Mouse (Mus musculus) forebrain, embryonic 12.5 days (tissue): ENCODE measurements around the gene Supt20. TPM values are rescaled to one million over a fixed set of nuclear protein-coding genes. Genes with fewer than 3 reads are reported as not detected.

Source experiments
- ATAC-seq: fragments of 200-750 bp; cut with Nextera tagmentation; 2 replicates; pipeline ENCODE4 v1.8.0; 2017; ENCODE audit warnings: moderate TSS enrichment; ENCODE audit not compliant: low FRiP score
- H3K27ac ChIP-seq: fragments of 300-500 bp; sonication (generic); 2 replicates; pipeline ENCODE4 v1.5.1; 2016; ENCODE audit warnings: mild to moderate bottlenecking
- H3K27me3 ChIP-seq: fragments of 300-500 bp; sonication (generic); 2 replicates; pipeline ENCODE4 v1.6.1; 2016; ENCODE audit warnings: mild to moderate bottlenecking
- H3K36me3 ChIP-seq: fragments of 300-500 bp; sonication (generic); replicated peaks from 2 replicates; pipeline ENCODE4 v1.6.1; 2016; ENCODE audit warnings: mild to moderate bottlenecking
- H3K4me1 ChIP-seq: fragments of 300-500 bp; sonication (generic); 2 replicates; pipeline ENCODE4 v1.6.1; 2016
- H3K4me2 ChIP-seq: fragments of 300-500 bp; sonication (generic); 2 replicates; pipeline ENCODE4 v1.6.1; 2016; ENCODE audit warnings: mild to moderate bottlenecking, moderate library complexity
- H3K4me3 ChIP-seq: fragments of 300-500 bp; sonication (generic); replicated peaks from 2 replicates; pipeline ENCODE4 v1.5.1; 2016; ENCODE audit warnings: mild to moderate bottlenecking
- H3K9ac ChIP-seq: fragments of 300-500 bp; sonication (generic); 2 replicates; pipeline ENCODE4 v1.6.1; 2016; ENCODE audit warnings: mild to moderate bottlenecking
- H3K9me3 ChIP-seq: fragments of 300-500 bp; sonication (generic); 2 replicates; pipeline ENCODE4 v1.6.1; 2016
- WGBS: fragments of 180-500 bp; shearing (Covaris S2); methylation state at CpG from one replicate; pipeline ENCODE4 v1.1.7; 2016; 5-methylcytosine and 5-hydroxymethylcytosine counted together
- polyA plus RNA-seq: library from polyadenylated mRNA; unstranded; fragments of >200 nt; fragmentation: Nextera tagmentation; extraction: Ambion mirVana; gene quantifications from 2 replicates; pipeline ENCODE4 v1.2.1, GENCODE M21; 2016

Gene Supt20
- polyA plus RNA-seq, 1 experiment from 2014 or later = 122 TPM

- Histone ChIP-seq H3K9ac (peak overlapping the region; percentile 93), H3K9me3 (no peaks in the 10 kb centered on the region), H3K4me2 (peak overlapping the region; percentile 68), H3K4me1 (peaks cover 11% of the 10 kb centered on the region), H3K4me3 (peak overlapping the region; percentile 90), H3K27ac (peak overlapping the region; percentile 99; the same call in 1 of the 2 replicates), H3K36me3 (peaks cover 37% of the 10 kb centered on the region), H3K27me3 (no peaks in the 10 kb centered on the region)
- WGBS = 61% methylated on average over 18 of the region's 18 CpGs
- ATAC-seq = no peak
Observed at GRCm38 (mm10) chr3:54736101-54736927, 43.7 kb downstream of the Supt20 start.

DNA sequence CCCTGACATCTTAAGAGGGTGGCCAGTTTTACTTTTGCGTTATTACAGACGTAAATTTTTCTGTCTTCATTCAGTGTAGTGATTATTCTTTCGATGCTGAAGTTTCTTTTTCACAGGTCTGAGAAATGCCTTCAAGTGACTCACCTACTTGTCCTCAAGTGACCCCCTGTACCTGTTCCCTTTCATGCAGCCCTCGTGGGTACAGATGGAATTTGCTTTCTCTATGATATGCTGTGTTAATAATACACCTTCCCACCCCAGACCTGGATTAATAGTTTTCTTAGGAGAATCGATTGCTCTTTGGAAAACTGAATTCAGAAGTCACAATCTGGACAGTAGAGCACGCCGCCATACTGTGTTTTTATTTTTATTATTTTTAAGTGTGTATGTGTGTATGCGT lies 44.7 kb downstream of the Supt20 start:
- Histone ChIP-seq H3K4me2 (no peak overlapping the region), H3K9ac (no peak overlapping the region), H3K27ac (no peak overlapping the region), H3K36me3 (peaks cover 40% of the 10 kb centered on the region), H3K9me3 (no peaks in the 10 kb centered on the region), H3K27me3 (no peaks in the 10 kb centered on the region), H3K4me3 (no peak overlapping the region), H3K4me1 (peaks cover 11% of the 10 kb centered on the region)
- WGBS = 96% methylated on average over 8 of the region's 8 CpGs
- ATAC-seq = no peak

GRCm38 (mm10) chr3:54741965-54742364 lies 49.4 kb downstream of the Supt20 start:
- no peak overlapping the region for H3K9ac ChIP-seq
- no peak overlapping the region for H3K27ac ChIP-seq
- ATAC-seq = no peak
- no peak overlapping the region for H3K4me3 ChIP-seq
- H3K9me3 ChIP-seq = no peaks in the 10 kb centered on the region
- no peaks in the 10 kb centered on the region for H3K27me3 ChIP-seq
- H3K4me1 ChIP-seq = no peaks in the 10 kb centered on the region
- H3K4me2 ChIP-seq = no peak overlapping the region
- H3K36me3 ChIP-seq = peaks cover 76% of the 10 kb centered on the region
- 97% methylated on average over 11 of the region's 11 CpGs for WGBS

DNA sequence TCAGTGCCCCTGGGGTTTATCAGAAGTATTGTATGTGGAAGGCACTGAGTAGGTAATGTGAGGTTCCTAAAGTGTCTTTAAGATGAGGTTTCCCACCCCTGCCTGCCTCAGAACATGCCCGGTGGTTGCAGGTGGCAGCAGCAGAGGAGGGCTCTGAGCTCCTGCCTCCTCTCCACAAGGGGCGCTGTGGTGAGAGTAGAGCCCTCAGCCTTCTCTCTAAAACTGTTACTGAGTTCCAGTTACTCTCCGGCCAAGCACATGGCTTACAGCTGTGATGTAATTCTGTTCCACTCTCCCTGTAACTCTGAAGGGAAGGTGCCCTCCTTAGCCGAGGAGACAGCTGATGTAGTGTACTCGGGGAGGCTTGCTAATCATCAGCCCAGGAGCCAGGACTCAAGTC lies 53.2 kb downstream of the Supt20 start:
- H3K9me3 ChIP-seq = no peaks in the 10 kb centered on the region
- no peak overlapping the region for H3K4me3 ChIP-seq
- no peak overlapping the region for H3K9ac ChIP-seq
- H3K4me2 ChIP-seq = no peak overlapping the region
- H3K36me3 ChIP-seq = peaks cover 98% of the 10 kb centered on the region
- ATAC-seq = no peak
- WGBS = 59% methylated on average over 5 of the region's 5 CpGs
- H3K4me1 ChIP-seq = no peaks in the 10 kb centered on the region
- no peaks in the 10 kb centered on the region for H3K27me3 ChIP-seq
- no peak overlapping the region for H3K27ac ChIP-seq

DNA sequence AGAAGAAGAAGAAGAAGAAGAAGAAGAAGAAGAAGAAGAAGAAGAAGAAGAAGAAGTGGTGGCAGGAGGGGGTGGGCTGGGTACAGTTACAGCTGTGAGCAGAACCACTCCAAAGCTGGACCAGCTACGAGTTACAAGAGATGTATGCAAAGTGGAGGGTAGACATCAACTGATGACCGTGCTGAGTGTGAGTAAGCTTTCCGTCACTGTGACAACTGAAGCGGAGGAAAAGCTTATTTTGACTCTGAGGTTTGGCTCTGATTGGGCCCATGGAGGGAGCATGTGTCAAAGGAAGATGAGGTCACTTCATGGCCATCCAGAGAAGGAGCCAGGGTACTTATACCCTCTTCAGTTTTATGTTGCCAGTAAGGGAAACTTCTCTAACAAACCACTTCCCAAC lies 60.8 kb downstream of the Supt20 start:
- WGBS = 76% methylated on average over 4 of the region's 4 CpGs
- Histone ChIP-seq H3K27me3 (peaks cover 23% of the 10 kb centered on the region), H3K4me1 (peaks cover 18% of the 10 kb centered on the region)

DNA sequence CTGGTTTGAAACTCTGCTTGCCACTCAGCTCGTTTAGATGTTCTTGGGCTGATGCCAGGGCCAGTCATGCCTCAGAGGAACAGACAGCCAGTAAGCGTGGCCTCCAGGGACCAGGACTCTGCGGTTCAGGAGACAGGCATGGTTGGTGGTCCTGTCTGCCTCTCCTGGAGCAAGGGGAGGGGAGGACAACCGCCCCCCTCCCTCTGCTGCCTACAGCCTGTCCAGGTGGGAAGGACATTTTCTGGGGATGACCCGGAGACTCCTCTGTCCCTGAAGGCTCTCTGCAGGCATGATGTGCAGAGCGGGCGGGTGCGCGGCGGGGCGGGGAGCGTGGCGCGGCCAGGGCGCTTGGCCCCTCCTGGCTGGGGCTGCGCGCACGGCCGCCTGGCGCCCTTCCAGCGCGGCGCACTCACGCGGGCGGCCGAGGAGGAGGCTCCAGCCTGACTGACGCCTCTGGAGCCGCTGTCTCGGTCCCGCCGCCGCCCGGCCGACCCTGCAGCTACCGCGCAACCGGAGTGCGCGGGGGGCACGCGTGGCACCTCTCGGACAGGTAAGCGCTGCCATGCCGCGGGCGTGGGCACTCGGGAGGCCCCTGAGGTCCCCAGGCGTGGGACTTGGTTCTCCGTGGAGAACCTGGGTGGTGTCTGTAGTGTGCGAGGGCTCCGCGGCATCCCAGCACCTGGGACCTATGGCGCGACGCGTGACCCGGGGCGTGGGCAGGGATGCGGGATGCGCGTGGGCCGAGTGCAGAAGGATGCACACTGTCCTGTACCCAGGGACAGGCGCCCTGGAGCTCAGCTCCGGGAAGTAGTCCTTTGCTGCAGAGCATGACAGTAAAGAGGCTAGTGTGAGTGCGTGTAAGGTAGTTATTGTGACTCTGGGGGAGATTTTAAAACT lies 62.8 kb downstream of the Supt20 start, which contains the start of gene Smad9:
TSS of gene Smad9 (plus strand) at position 438 of the 897 bp plus-strand sequence.
- Histone ChIP-seq H3K9me3 (no peaks in the 10 kb centered on the region), H3K4me3 (peak within 1 kb of the TSS; percentile 60), H3K9ac (peak within 1 kb of the TSS; percentile 69), H3K4me2 (peak within 1 kb of the TSS; percentile 100), H3K36me3 (peaks cover 18% of the 10 kb centered on the region), H3K4me1 (peaks cover 18% of the 10 kb centered on the region), H3K27me3 (peaks cover 23% of the 10 kb centered on the region), H3K27ac (no peak within 1 kb of the TSS)
- ATAC-seq = peak; percentile 87
- WGBS = under 1% methylated on average over 65 of the region's 66 CpGs

More for the DNA sequence above, 60.8 kb downstream of the Supt20 start:
- H3K27ac ChIP-seq = no peak overlapping the region
- no peak overlapping the region for H3K9ac ChIP-seq
- ATAC-seq = no peak
- H3K4me2 ChIP-seq = no peak overlapping the region
- no peaks in the 10 kb centered on the region for H3K9me3 ChIP-seq
- peaks cover 37% of the 10 kb centered on the region for H3K36me3 ChIP-seq
- H3K4me3 ChIP-seq = no peak overlapping the region

DNA sequence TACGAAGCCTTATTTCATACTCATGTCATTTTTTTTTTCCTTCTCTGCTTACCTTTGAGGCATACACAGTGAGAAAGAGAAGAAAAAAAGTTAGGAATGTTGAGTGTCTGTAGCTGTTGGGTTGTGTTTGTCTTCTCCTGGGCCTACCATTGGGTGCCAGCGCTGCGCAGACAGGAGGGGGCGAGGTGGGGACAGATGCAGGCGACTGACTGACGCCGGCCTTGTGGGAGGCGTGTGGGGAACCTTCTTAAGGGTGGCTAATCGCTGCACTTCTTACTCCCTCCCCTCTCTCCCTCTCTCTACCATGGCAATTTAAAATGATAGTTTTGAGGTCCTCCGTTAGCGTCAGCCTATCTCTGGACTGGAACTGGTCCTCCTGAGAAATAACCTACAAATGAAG lies 63.5 kb downstream of the Supt20 start:
- H3K9ac ChIP-seq = peak overlapping the region; percentile 69; the same call in 1 of the 2 replicates
- H3K36me3 ChIP-seq = peaks cover 12% of the 10 kb centered on the region
- no peaks in the 10 kb centered on the region for H3K9me3 ChIP-seq
- H3K27ac ChIP-seq = no peak overlapping the region
- peak; percentile 44; the same call in 1 of the 2 replicates for ATAC-seq
- H3K4me1 ChIP-seq = peaks cover 18% of the 10 kb centered on the region
- H3K4me3 ChIP-seq = peak overlapping the region; percentile 60
- peaks cover 23% of the 10 kb centered on the region for H3K27me3 ChIP-seq
- 0% methylated on average over 11 of the region's 11 CpGs for WGBS
- H3K4me2 ChIP-seq = peak overlapping the region; percentile 100

DNA sequence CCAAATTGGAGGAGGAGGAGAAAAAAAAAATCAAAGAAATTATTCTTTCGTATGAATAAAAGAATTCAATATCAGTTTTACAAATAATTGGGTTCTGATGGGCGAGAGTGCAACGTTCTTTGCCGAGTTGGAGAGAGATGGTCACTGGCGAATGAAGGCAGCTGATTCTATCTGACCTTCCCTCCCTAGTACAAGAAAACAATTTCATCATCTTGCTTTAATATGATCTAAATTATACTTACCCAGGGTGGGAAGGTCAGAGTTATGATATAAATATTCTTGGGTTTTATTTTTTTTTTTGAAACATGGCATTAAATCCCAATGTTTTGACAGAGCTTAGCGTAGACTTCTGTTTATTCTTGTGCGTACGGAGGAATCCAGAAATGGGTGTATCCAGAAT lies 64.8 kb downstream of the Supt20 start:
- peaks cover 23% of the 10 kb centered on the region for H3K27me3 ChIP-seq
- H3K36me3 ChIP-seq = no peaks in the 10 kb centered on the region
- peaks cover 18% of the 10 kb centered on the region for H3K4me1 ChIP-seq
- H3K4me3 ChIP-seq = no peak overlapping the region
- no peak for ATAC-seq
- WGBS = 90% methylated on average over 8 of the region's 8 CpGs
- H3K9me3 ChIP-seq = no peaks in the 10 kb centered on the region
- H3K4me2 ChIP-seq = no peak overlapping the region
- H3K9ac ChIP-seq = no peak overlapping the region
- H3K27ac ChIP-seq = no peak overlapping the region

DNA sequence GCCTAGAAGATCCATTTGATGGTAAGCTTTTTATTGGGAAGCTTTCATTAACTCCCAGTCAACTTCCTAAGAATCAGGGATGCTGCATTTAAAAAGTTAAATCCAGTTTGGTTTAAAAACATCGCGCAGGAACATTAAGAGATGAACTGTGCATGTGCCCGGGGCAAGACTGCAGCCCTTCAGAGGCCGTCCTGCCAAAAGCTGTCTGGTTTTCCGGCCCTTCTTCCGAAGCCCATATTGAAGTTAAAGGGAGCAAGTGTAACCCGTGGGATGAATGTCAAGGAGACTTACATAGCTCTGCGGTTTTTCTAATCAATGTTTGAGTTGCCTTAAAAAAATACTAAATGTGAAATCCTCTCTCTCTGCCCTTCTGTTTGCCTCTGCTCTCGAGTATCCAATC lies 66.6 kb downstream of the Supt20 start:
- H3K4me1 ChIP-seq = peaks cover 18% of the 10 kb centered on the region
- H3K9me3 ChIP-seq = no peaks in the 10 kb centered on the region
- no peak for ATAC-seq
- H3K9ac ChIP-seq = no peak overlapping the region
- no peak overlapping the region for H3K4me3 ChIP-seq
- no peak overlapping the region for H3K27ac ChIP-seq
- no peak overlapping the region for H3K4me2 ChIP-seq
- H3K27me3 ChIP-seq = peaks cover 21% of the 10 kb centered on the region
- 80% methylated on average over 9 of the region's 9 CpGs for WGBS
- no peaks in the 10 kb centered on the region for H3K36me3 ChIP-seq

GRCm38 (mm10) chr3:54760321-54761115 lies 67.9 kb downstream of the Supt20 start:
- no peak overlapping the region for H3K9ac ChIP-seq
- H3K4me3 ChIP-seq = no peak overlapping the region
- no peak overlapping the region for H3K4me2 ChIP-seq
- no peaks in the 10 kb centered on the region for H3K36me3 ChIP-seq
- H3K27ac ChIP-seq = no peak overlapping the region
- H3K9me3 ChIP-seq = no peaks in the 10 kb centered on the region
- peaks cover 10% of the 10 kb centered on the region for H3K4me1 ChIP-seq
- WGBS = 71% methylated on average over 15 of the region's 15 CpGs
- peaks cover 8% of the 10 kb centered on the region for H3K27me3 ChIP-seq
- no peak for ATAC-seq

DNA sequence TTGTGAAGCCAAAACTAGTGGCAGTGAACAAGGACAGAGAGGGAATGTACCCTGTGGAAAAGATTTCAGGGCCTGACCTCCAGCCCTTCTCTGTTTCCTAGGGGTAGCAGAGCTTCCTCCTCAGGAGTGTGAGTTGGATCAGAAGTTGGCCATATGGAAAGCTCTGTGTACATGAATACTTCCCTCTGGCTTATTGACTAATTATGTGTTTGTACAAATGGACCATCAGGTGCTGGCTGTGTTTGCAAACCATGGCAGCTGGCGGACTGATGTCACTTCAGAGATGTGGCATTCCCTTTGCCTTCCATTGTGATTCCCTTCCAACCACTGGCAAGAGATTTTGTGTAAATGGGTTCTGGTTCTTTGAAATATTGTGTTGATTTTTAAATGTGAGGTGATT lies 68.7 kb downstream of the Supt20 start:
- WGBS = 97% methylated on average over 1 of the region's 1 CpGs
- Histone ChIP-seq H3K9ac (no peak overlapping the region), H3K4me1 (peaks cover 3% of the 10 kb centered on the region), H3K9me3 (no peaks in the 10 kb centered on the region), H3K27me3 (peaks cover 4% of the 10 kb centered on the region), H3K4me3 (no peak overlapping the region), H3K4me2 (no peak overlapping the region), H3K36me3 (no peaks in the 10 kb centered on the region), H3K27ac (no peak overlapping the region)
- ATAC-seq = no peak
